Mouse (Mus musculus): ENCODE data around the gene Tep1.

DNA sequence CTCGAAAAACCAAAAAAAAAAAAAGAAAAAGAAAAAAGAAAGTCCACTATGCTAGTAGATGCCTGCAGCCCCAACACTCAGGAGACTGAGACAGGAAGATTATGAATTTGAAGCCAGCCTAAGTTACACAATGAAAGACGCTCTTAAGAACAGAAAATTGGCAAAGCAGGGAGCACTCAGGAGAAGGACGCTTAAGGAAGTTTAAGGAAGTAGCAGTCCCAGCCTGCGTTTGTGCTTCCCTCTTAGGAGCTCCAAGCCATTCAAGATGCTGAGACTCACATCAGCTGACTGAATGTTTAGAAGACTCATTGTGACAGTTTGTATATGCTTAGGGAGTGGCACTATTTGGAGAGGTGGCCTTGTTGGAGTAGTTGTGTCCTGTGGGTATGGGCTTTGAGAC is 37.8 kb upstream of the Tep1 start:
- TF ChIP-seq CTCF (conservative IDR thresholded peaks at IDR 0.05; ENCODE audit: low read length) (no peak), NANOG (IDR thresholded peaks at IDR 0.05; ENCODE audit: borderline replicate concordance, low read length) (no peak)

Data from E14TG2a.4 (cell line).